Mouse (Mus musculus) midbrain, postnatal 0 days (tissue): Measurements from ENCODE around the gene Gimap3. TPM values are rescaled to one million over a fixed set of nuclear protein-coding genes. Genes with fewer than 3 reads are reported as not detected.

Experiments used
- ATAC-seq: fragments of 200-750 bp; cut with Nextera tagmentation; 2 replicates; pipeline ENCODE4 v1.8.0; 2017; ENCODE audit warnings: moderate number of reproducible peaks, mild to moderate bottlenecking, moderate TSS enrichment, moderate library complexity; ENCODE audit not compliant: low FRiP score
- DNase-seq: peaks from one replicate; pipeline ENCODE4 v3.0.0-alpha.2; 2015; ENCODE audit warnings: low spot score
- H3K27ac ChIP-seq: fragments of 300-500 bp; sonication (generic); 2 replicates; pipeline ENCODE4 v1.5.1; 2014; ENCODE audit warnings: low read depth, mild to moderate bottlenecking, low read length, mixed read lengths
- H3K27me3 ChIP-seq: fragments of 300-500 bp; sonication (generic); 2 replicates; pipeline ENCODE4 v1.6.1; 2014; ENCODE audit warnings: low read length, control low read depth, mixed read lengths; ENCODE audit not compliant: insufficient read depth
- H3K36me3 ChIP-seq: fragments of 300-500 bp; sonication (generic); 2 replicates; pipeline ENCODE4 v1.6.1; 2014; ENCODE audit warnings: low read length, control low read depth, mixed read lengths; ENCODE audit not compliant: insufficient read depth
- H3K4me1 ChIP-seq: fragments of 300-500 bp; sonication (generic); 2 replicates; pipeline ENCODE4 v1.6.1; 2014; ENCODE audit warnings: mild to moderate bottlenecking, control low read depth, antibody characterized with exemption, low read length, mixed read lengths; ENCODE audit not compliant: insufficient read depth
- H3K4me2 ChIP-seq: fragments of 300-500 bp; sonication (generic); 2 replicates; pipeline ENCODE4 v1.6.1; 2014; ENCODE audit warnings: low read depth, mild to moderate bottlenecking, low read length, mixed read lengths; ENCODE audit not compliant: poor library complexity, severe bottlenecking
- H3K4me3 ChIP-seq: fragments of 300-500 bp; sonication (generic); 2 replicates; pipeline ENCODE4 v1.5.1; 2014; ENCODE audit warnings: low read depth, mild to moderate bottlenecking, low read length, moderate library complexity
- H3K9ac ChIP-seq: fragments of 300-500 bp; sonication (generic); replicated peaks from 2 replicates; pipeline ENCODE4 v1.6.1; 2014; ENCODE audit warnings: mild to moderate bottlenecking, low read length, moderate library complexity, mixed read lengths; ENCODE audit not compliant: poor library complexity, severe bottlenecking
- H3K9me3 ChIP-seq: fragments of 300-500 bp; sonication (generic); 2 replicates; pipeline ENCODE4 v1.6.1; 2016; ENCODE audit warnings: low read length, control low read depth
- CTCF ChIP-seq: IDR thresholded peaks from 2 replicates; pipeline ENCODE4 v1.5.1; 2016; ENCODE audit warnings: antibody characterized with exemption, mild to moderate bottlenecking
- WGBS: fragments of 180-500 bp; shearing (Covaris S2); extraction: QIAGEN DNeasy Blood & Tissue Kit; methylation state at CpG from one replicate; pipeline ENCODE4 v1.1.7; 2014; 5-methylcytosine and 5-hydroxymethylcytosine counted together
- polyA plus RNA-seq: library from polyadenylated mRNA; unstranded; fragments of >200 nt; fragmentation: Nextera tagmentation; extraction: Ambion mirVana; gene quantifications from 2 replicates; pipeline ENCODE4 v1.2.1, GENCODE M21; 2015
- total RNA-seq: library from RNA; depleted of rRNA; stranded (reverse); fragments of >200 nt; gene quantifications from 2 replicates; pipeline ENCODE4 v1.2.3, GENCODE M21; 2014

Gene Gimap3
- total and polyA plus RNA-seq, 2 experiments from 2014 or later: not detected

DNA sequence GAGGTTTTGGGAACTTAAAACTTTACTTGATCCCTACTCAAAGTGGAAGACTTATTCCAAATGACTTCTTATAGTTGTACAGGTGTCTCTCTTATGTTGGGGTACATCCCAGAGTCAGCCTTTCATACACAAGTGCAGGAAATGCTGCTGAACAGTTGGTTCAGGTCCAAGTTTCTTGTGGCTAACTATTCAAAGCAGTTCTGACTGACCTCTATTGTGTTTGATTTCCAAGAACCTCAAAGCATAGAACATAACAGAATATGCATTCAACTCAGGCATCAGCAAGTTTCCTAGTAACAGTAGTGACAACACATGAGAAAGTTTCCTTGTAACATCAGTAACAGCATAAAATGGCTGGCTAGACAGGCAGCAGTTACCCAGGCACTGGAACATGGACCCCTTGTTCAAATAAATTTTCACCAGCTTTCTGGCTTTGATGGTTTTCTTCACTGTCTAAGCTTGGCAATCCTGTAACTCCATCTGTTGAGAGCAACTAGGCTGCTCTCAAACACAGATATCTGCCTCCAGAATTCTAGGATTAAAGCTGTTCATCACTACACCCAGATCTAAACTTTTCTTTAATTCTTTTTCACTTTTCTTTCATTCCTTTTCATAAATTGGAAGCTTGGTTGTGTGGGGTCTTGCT, 32.9 kb upstream of the Gimap3 start:
- ATAC-seq (no peak), DNase-seq (peak; percentile 34)
- no peak overlapping the region for H3K4me3 ChIP-seq
- no peaks in the 10 kb centered on the region for H3K27me3 ChIP-seq
- H3K9ac ChIP-seq: no peak overlapping the region
- H3K27ac ChIP-seq: no peak overlapping the region
- H3K4me1 ChIP-seq: no peaks in the 10 kb centered on the region
- no peaks in the 10 kb centered on the region for H3K9me3 ChIP-seq
- no peak for TF ChIP-seq CTCF
- no peaks in the 10 kb centered on the region for H3K36me3 ChIP-seq
- H3K4me2 ChIP-seq: no peak overlapping the region

DNA sequence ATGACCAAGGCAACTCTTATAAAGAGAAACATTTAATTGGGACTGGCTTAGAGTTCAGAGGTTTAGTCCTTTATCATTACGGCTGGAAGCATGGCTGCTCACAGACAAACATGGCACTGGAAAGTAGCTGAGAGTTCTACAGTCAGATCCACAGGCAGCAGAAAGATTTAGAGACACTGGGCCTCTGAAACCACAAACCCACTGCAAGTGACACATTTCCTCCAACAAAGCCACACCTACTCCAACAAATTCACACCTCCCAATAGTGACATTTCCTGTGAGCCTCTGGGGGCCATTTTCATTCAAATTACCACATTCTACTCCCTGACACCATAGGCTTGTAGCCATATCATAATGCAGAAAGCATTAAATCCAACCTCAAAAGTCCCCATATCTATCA, 31.2 kb upstream of the Gimap3 start:
- Histone ChIP-seq H3K9ac (no peak overlapping the region), H3K36me3 (no peaks in the 10 kb centered on the region), H3K27ac (no peak overlapping the region), H3K27me3 (no peaks in the 10 kb centered on the region), H3K4me3 (no peak overlapping the region), H3K9me3 (no peaks in the 10 kb centered on the region), H3K4me1 (no peaks in the 10 kb centered on the region), H3K4me2 (no peak overlapping the region)
- DNase-seq: no peak
- WGBS: 80% methylated on average over 1 of the region's 1 CpGs
- ATAC-seq: no peak
- TF ChIP-seq CTCF: no peak

DNA sequence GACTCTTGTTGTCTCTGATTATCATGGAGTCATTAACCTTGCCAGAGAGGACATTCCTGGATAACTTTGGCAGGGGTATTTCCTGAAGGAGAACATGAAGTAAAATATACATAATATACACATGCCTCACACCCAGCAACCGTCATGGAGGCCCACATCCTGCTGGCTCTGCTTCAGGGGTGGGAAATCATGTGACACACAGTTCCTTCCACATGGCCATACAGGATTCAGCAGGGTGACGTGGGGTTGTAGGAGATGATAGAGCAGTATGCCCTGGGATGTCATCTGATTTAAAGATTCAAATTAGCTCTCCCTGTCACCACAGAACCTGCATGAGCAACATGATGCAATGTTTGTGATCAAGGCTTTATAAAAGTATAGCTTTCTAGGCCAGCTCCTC, 17.2 kb upstream of the Gimap3 start:
- Histone ChIP-seq H3K9ac (no peak overlapping the region), H3K27ac (no peak overlapping the region), H3K36me3 (no peaks in the 10 kb centered on the region), H3K4me1 (no peaks in the 10 kb centered on the region), H3K4me2 (no peak overlapping the region), H3K27me3 (no peaks in the 10 kb centered on the region), H3K9me3 (no peaks in the 10 kb centered on the region), H3K4me3 (no peak overlapping the region)
- no peak for ATAC-seq
- TF ChIP-seq CTCF: no peak
- WGBS: 84% methylated on average over 2 of the region's 2 CpGs
- DNase-seq: no peak

DNA sequence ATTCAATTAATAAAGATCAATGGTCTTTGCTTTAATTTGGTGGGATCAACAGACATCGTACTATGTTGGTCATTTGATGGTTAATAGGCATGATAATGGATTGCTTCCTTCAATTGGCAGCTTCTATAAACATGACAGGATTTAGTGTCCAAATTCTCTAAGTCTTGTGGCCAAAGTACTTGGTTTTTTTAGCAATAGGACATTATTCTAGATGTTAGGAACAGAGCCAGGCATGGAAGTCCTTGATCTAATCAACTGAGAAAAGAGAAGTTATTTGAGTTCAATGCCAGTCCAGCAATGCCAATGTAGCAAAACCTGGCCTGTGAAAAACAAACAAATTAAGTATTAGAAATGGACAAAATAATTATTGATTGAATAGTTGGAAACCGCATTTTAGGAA, 14.9 kb upstream of the Gimap3 start:
- Histone ChIP-seq H3K4me3 (no peak overlapping the region), H3K27me3 (no peaks in the 10 kb centered on the region), H3K36me3 (no peaks in the 10 kb centered on the region), H3K4me2 (no peak overlapping the region), H3K9ac (no peak overlapping the region), H3K4me1 (no peaks in the 10 kb centered on the region), H3K27ac (no peak overlapping the region), H3K9me3 (no peaks in the 10 kb centered on the region)
- no peak for TF ChIP-seq CTCF
- DNase-seq (no peak), ATAC-seq (no peak)
- WGBS: 72% methylated on average over 2 of the region's 2 CpGs

DNA sequence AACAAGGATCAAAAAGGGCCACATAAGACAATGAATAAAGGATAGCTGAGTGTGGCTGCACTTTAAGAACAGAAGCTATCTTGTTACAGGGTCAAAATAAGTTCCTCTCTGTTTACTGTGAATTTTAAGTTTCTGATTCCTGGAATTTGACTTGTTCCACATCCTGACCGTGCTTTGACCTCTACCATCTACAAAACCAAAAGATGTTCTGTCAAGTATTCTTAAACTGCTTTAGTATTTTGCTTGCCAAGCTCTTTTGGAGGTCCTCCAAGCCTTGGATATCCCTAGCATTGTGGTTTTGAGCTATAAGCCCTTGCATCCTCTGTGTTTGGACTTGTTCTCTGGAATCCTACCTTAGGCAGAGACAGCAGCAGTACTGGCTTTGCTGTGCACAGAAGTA, 14.5 kb upstream of the Gimap3 start:
- Histone ChIP-seq H3K9me3 (no peaks in the 10 kb centered on the region), H3K27ac (no peak overlapping the region), H3K27me3 (no peaks in the 10 kb centered on the region), H3K4me3 (no peak overlapping the region), H3K4me2 (no peak overlapping the region), H3K36me3 (no peaks in the 10 kb centered on the region), H3K9ac (no peak overlapping the region), H3K4me1 (no peaks in the 10 kb centered on the region)
- TF ChIP-seq CTCF: no peak
- peak; percentile 26 for DNase-seq
- no peak for ATAC-seq
- 72% methylated on average over 1 of the region's 1 CpGs for WGBS

DNA sequence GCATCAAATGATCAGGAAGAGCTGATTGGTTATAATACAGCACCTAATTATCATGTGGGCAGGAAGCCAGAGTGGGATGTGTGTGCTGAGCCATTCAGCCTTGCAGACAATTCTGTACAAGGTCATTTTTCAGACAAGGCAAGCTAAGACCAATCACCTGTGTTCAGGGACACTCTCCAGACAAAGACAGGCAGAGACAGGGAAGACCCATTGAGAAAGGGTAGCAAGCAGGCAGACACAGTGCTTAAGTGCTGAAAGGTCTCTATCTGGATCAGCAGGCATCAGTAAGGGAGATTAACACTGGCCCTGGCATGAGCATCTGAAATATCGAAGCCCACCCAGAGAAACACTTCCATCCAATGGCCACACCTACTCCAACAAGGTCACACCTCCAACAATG, 13.8 kb upstream of the Gimap3 start:
- Histone ChIP-seq H3K27me3 (no peaks in the 10 kb centered on the region), H3K4me3 (no peak overlapping the region), H3K4me2 (no peak overlapping the region), H3K27ac (no peak overlapping the region), H3K4me1 (no peaks in the 10 kb centered on the region), H3K36me3 (no peaks in the 10 kb centered on the region), H3K9ac (no peak overlapping the region), H3K9me3 (no peaks in the 10 kb centered on the region)
- ATAC-seq (no peak), DNase-seq (no peak)
- TF ChIP-seq CTCF: no peak
- 88% methylated on average over 1 of the region's 1 CpGs for WGBS
